Mouse (Mus musculus) limb, embryonic 12.5 days (tissue): ENCODE data around the gene Ankrd13c. TPM values are rescaled to one million over a fixed set of nuclear protein-coding genes. Genes with fewer than 3 reads are reported as not detected.
A peak's percentile ranks its signal among the peaks of the same experiment; 100 is the strongest.

Experiments used
- ATAC-seq: fragments of 200-750 bp; cut with Nextera tagmentation; 2 replicates; pipeline ENCODE4 v1.8.0; 2017; ENCODE audit warnings: low read depth, moderate TSS enrichment; ENCODE audit not compliant: insufficient number of reproducible peaks, insufficient read depth, low FRiP score, low TSS enrichment
- H3K27ac ChIP-seq: fragments of 300-500 bp; sonication (generic); 2 replicates; pipeline ENCODE4 v1.5.1; 2016; ENCODE audit warnings: mild to moderate bottlenecking, moderate library complexity
- H3K27me3 ChIP-seq: fragments of 300-500 bp; sonication (generic); 2 replicates; pipeline ENCODE4 v1.6.1; 2016; ENCODE audit warnings: mild to moderate bottlenecking, moderate library complexity
- H3K36me3 ChIP-seq: fragments of 300-500 bp; sonication (generic); 2 replicates; pipeline ENCODE4 v1.6.1; 2016; ENCODE audit warnings: mild to moderate bottlenecking, moderate library complexity
- H3K4me1 ChIP-seq: fragments of 300-500 bp; sonication (generic); replicated peaks from 2 replicates; pipeline ENCODE4 v1.6.1; 2016
- H3K4me2 ChIP-seq: fragments of 300-500 bp; sonication (generic); 2 replicates; pipeline ENCODE4 v1.6.1; 2016; ENCODE audit warnings: mild to moderate bottlenecking, moderate library complexity
- H3K4me3 ChIP-seq: fragments of 300-500 bp; sonication (generic); replicated peaks from 2 replicates; pipeline ENCODE4 v1.5.1; 2016; ENCODE audit warnings: mild to moderate bottlenecking
- H3K9ac ChIP-seq: fragments of 300-500 bp; sonication (generic); replicated peaks from 2 replicates; pipeline ENCODE4 v1.6.1; 2016; ENCODE audit warnings: mild to moderate bottlenecking, moderate library complexity
- H3K9me3 ChIP-seq: fragments of 300-500 bp; sonication (generic); 2 replicates; pipeline ENCODE4 v1.6.1; 2016; ENCODE audit warnings: mild to moderate bottlenecking, moderate library complexity
- WGBS: fragments of 180-500 bp; shearing (Covaris S2); methylation state at CpG from one replicate; pipeline ENCODE4 v1.1.7; 2016; 5-methylcytosine and 5-hydroxymethylcytosine counted together
- polyA plus RNA-seq: library from polyadenylated mRNA; unstranded; fragments of >200 nt; fragmentation: Nextera tagmentation; extraction: Ambion mirVana; gene quantifications from 2 replicates; pipeline ENCODE4 v1.2.1, GENCODE M21; 2016

Gene Ankrd13c
- 18.3 and 19.1 TPM in 2 replicates for polyA plus RNA-seq

GRCm38 (mm10) chr3:157946843-157947358 lies at the start of gene Ankrd13c:
Ankrd13c (plus strand) TSS chr3:157947239.
- Histone ChIP-seq H3K4me2 (peak within 1 kb of the TSS; percentile 92), H3K9ac (peak within 1 kb of the TSS; percentile 96), H3K27ac (peak within 1 kb of the TSS; percentile 98), H3K27me3 (no peaks in the 10 kb centered on the region), H3K4me3 (peak within 1 kb of the TSS; percentile 99), H3K4me1 (peaks cover 12% of the 10 kb centered on the region), H3K9me3 (no peaks in the 10 kb centered on the region), H3K36me3 (peaks cover 5% of the 10 kb centered on the region)
- under 1% methylated on average over 45 of the region's 45 CpGs for WGBS
- peak; percentile 97 for ATAC-seq

GRCm38 (mm10) chr3:157897645-157898044 lies 49.4 kb upstream of the Ankrd13c start:
- H3K27me3 ChIP-seq, result no peaks in the 10 kb centered on the region
- 88% methylated on average over 3 of the region's 3 CpGs for WGBS
- no peak overlapping the region for H3K4me3 ChIP-seq
- no peaks in the 10 kb centered on the region for H3K9me3 ChIP-seq
- H3K4me1 ChIP-seq, result no peaks in the 10 kb centered on the region
- H3K4me2 ChIP-seq, result no peak overlapping the region
- no peaks in the 10 kb centered on the region for H3K36me3 ChIP-seq
- H3K27ac ChIP-seq, result no peak overlapping the region
- no peak for ATAC-seq
- no peak overlapping the region for H3K9ac ChIP-seq

- no peak overlapping the region for H3K4me2 ChIP-seq
- no peaks in the 10 kb centered on the region for H3K9me3 ChIP-seq
- H3K4me1 ChIP-seq, result no peaks in the 10 kb centered on the region
- H3K27ac ChIP-seq, result no peak overlapping the region
- no peak for ATAC-seq
- no peak overlapping the region for H3K4me3 ChIP-seq
- no peak overlapping the region for H3K9ac ChIP-seq
- 81% methylated on average over 1 of the region's 1 CpGs for whole genome bisulfite sequencing
- no peaks in the 10 kb centered on the region for H3K27me3 ChIP-seq
- peaks cover 5% of the 10 kb centered on the region; the same call in 1 of the 2 replicates for H3K36me3 ChIP-seq
Observed at GRCm38 (mm10) chr3:157899986-157900385, 47.1 kb upstream of the Ankrd13c start.

GRCm38 (mm10) chr3:157901721-157902120 lies 45.3 kb upstream of the Ankrd13c start:
- ATAC-seq, result no peak
- no peaks in the 10 kb centered on the region for H3K9me3 ChIP-seq

GRCm38 (mm10) chr3:157908166-157908565 lies 38.9 kb upstream of the Ankrd13c start:
- no peaks in the 10 kb centered on the region for H3K9me3 ChIP-seq
- no peak overlapping the region for H3K4me3 ChIP-seq
- no peak overlapping the region for H3K9ac ChIP-seq
- no peak overlapping the region for H3K4me2 ChIP-seq
- H3K27ac ChIP-seq, result no peak overlapping the region
- no peaks in the 10 kb centered on the region for H3K4me1 ChIP-seq
- no peaks in the 10 kb centered on the region for H3K27me3 ChIP-seq
- H3K36me3 ChIP-seq, result peaks cover 15% of the 10 kb centered on the region; the same call in 1 of the 2 replicates
- no peak for ATAC-seq
- 81% methylated on average over 3 of the region's 3 CpGs for WGBS

More at GRCm38 (mm10) chr3:157901721-157902120, 45.3 kb upstream of the Ankrd13c start:
- H3K27me3 ChIP-seq, result no peaks in the 10 kb centered on the region
- no peak overlapping the region for H3K4me2 ChIP-seq
- no peak overlapping the region for H3K9ac ChIP-seq
- H3K36me3 ChIP-seq, result peaks cover 11% of the 10 kb centered on the region; the same call in 1 of the 2 replicates
- no peaks in the 10 kb centered on the region for H3K4me1 ChIP-seq
- H3K4me3 ChIP-seq, result no peak overlapping the region
- H3K27ac ChIP-seq, result no peak overlapping the region
- 80% methylated on average over 5 of the region's 5 CpGs for WGBS

DNA sequence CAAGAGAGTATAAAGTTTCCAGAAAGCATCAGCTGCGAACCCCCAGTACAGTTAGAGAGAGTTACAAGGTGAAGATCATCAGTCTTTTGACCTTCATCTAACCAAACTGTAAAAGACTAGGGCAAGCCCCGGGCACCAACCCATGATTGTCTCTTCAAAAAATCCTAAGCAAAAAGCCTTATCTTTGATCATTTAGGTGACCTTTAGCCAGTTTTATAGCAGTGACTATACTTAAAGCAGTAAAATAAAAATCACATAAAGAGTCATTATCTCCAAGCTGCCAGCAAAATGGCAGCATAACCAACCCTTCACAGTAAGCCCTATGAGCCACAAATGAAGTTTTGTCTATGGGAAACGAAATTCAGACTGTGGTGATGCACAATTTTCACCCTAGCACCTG lies 36.8 kb upstream of the Ankrd13c start:
- H3K36me3 ChIP-seq, result peaks cover 10% of the 10 kb centered on the region; the same call in 1 of the 2 replicates
- 88% methylated on average over 3 of the region's 3 CpGs for WGBS
- no peak overlapping the region for H3K4me3 ChIP-seq
- H3K9me3 ChIP-seq, result no peaks in the 10 kb centered on the region
- no peak overlapping the region for H3K4me2 ChIP-seq
- H3K27ac ChIP-seq, result no peak overlapping the region
- no peaks in the 10 kb centered on the region for H3K4me1 ChIP-seq
- no peaks in the 10 kb centered on the region for H3K27me3 ChIP-seq
- no peak overlapping the region for H3K9ac ChIP-seq
- ATAC-seq, result no peak

GRCm38 (mm10) chr3:157912155-157912554 lies 34.9 kb upstream of the Ankrd13c start:
- Histone ChIP-seq H3K4me2 (no peak overlapping the region), H3K4me1 (no peaks in the 10 kb centered on the region), H3K4me3 (no peak overlapping the region), H3K9me3 (no peaks in the 10 kb centered on the region), H3K27me3 (no peaks in the 10 kb centered on the region), H3K9ac (no peak overlapping the region), H3K36me3 (no peaks in the 10 kb centered on the region), H3K27ac (no peak overlapping the region)
- 70% methylated on average over 2 of the region's 2 CpGs for WGBS
- no peak for ATAC-seq

GRCm38 (mm10) chr3:157916336-157916735 lies 30.7 kb upstream of the Ankrd13c start:
- Histone ChIP-seq H3K27ac (no peak overlapping the region), H3K9ac (no peak overlapping the region), H3K4me1 (no peaks in the 10 kb centered on the region), H3K27me3 (no peaks in the 10 kb centered on the region), H3K36me3 (no peaks in the 10 kb centered on the region), H3K4me2 (no peak overlapping the region), H3K4me3 (no peak overlapping the region), H3K9me3 (no peaks in the 10 kb centered on the region)
- 86% methylated on average over 4 of the region's 4 CpGs for WGBS
- ATAC-seq, result no peak

GRCm38 (mm10) chr3:157921376-157921775 lies 25.7 kb upstream of the Ankrd13c start:
- Histone ChIP-seq H3K9me3 (no peaks in the 10 kb centered on the region), H3K36me3 (no peaks in the 10 kb centered on the region), H3K4me1 (peaks cover 3% of the 10 kb centered on the region; the same call in 1 of the 2 replicates), H3K27ac (no peak overlapping the region), H3K27me3 (no peaks in the 10 kb centered on the region), H3K9ac (no peak overlapping the region), H3K4me2 (no peak overlapping the region), H3K4me3 (no peak overlapping the region)
- ATAC-seq, result no peak
- 85% methylated on average over 2 of the region's 2 CpGs for WGBS

DNA sequence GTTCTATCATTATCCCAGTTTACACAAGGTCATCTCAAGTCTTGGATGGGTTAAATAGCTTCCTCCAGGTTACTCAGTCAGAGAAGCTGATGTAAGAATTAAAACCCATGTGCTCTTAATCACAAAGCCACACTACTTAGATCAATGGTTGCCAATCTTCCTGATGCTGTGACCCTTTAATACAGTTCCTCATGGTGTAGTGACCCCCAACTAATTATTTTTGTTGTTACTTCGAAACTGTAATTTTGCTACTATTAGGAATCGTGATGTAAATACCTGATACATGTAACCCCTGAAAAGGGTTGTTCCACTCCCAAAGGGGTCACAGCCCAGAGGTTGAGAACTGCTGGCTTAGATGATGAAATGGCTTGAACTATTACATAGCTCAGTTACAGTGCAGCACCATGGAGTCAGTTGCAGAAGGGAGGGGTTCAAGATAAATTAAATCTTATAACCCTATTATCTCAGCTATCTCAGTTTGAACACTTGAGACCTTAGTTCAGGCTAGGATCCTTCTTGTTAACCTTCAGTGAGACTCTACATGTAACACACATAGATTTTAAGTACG lies 23.7 kb upstream of the Ankrd13c start:
- Histone ChIP-seq H3K4me3 (no peak overlapping the region), H3K9me3 (no peaks in the 10 kb centered on the region), H3K4me2 (no peak overlapping the region), H3K4me1 (peaks cover 3% of the 10 kb centered on the region; the same call in 1 of the 2 replicates), H3K9ac (no peak overlapping the region), H3K36me3 (no peaks in the 10 kb centered on the region), H3K27ac (no peak overlapping the region), H3K27me3 (no peaks in the 10 kb centered on the region)
- no peak for ATAC-seq
- 83% methylated on average over 3 of the region's 3 CpGs for WGBS

DNA sequence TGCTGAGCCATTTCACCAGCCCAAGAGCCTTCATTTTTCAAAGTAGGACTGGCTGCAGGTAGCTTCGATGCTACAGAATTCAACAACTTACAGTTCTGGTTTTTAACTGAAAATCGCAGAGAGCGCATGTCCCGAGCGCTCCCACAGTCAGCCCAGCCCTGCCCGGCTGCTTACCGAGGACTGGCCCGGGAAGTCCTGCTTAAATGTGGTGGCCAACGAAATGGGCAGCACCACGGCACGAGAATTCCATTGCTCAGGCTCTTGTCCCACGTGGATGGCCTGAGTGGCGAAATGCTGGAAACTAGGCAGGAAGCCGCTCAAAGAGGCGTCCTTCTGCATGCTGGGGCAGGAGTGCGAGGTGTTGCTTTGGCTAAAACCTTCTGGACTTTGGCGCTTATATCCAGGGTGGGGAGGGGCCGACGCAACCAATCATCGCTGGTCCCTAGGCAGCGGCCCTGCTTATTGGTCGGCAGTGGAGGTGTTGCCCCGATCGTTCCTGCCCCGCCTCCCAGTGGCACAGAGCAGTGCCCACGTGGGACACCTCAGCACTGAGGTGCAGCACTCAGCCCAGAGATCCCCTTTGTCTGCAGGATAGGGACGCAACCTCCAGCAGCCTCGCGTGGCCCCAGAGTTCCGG lies 22.2 kb upstream of the Ankrd13c start, which contains the start of gene Cth:
Cth (minus strand) TSS at position 386 of the 637 bp plus-strand sequence.
- H3K4me3 ChIP-seq, result peak within 1 kb of the TSS; percentile 54
- no peaks in the 10 kb centered on the region for H3K36me3 ChIP-seq
- 1% methylated on average over 30 of the region's 30 CpGs for WGBS
- H3K4me1 ChIP-seq, result peaks cover 3% of the 10 kb centered on the region; the same call in 1 of the 2 replicates
- no peaks in the 10 kb centered on the region for H3K27me3 ChIP-seq
- 0 out of 2 replicates have a peak within 1 kb of the TSS, but pooled peaks have one; percentile 41 for H3K27ac ChIP-seq
- H3K4me2 ChIP-seq, result peak within 1 kb of the TSS; percentile 76
- ATAC-seq, result peak; percentile 100
- peak within 1 kb of the TSS; percentile 59 for H3K9ac ChIP-seq
- H3K9me3 ChIP-seq, result no peaks in the 10 kb centered on the region
